Mouse (Mus musculus) right cerebral cortex, adult 2 months (tissue): ENCODE measurements around the gene Dpf2.

Source experiments
- DNase-seq, 2 experiments: peaks; one replicate each; pipeline ENCODE4 v3.0.0; 2021 to 2022; ENCODE audit warnings: low spot score in 2 of 2

Dpf2 gene

DNA sequence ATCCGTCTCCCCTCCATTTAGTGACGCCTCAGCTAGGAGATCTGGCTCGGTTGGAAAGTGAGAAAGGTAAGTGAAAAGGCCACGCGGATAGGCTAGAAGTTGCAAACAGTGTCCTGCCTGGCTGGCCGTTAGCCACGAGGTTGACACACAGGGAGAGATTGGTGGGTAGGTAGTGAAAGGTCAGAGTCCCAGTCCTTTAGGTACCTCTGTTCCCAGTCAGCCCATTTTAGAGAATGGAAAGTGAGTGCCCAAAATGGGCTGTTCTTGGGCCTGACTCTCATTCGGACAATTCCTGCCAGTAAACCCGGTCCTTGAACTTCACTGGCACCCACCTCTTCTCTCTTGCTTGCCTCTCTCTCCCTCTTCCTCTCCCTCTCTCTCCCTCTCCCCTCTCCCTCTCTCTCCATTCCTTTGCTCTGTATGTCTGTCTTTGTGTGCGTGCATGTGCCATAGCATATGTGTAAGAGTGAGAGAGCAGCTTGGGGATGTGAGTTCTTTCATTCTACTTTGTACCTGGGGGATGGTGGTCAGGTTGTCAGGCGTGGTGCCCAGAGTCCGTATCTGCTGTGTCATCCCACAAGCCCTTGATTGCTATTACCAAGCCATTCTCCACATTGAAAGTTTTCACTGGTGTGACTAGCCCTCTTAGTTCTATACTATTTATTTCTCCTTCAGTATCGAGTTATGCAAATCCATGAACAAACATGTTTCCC lies at the start of gene Dpf2:
Gene Dpf2 (minus strand): TSS at position 4 of the 713 bp plus-strand sequence.
- DNase-seq: no peak

DNA sequence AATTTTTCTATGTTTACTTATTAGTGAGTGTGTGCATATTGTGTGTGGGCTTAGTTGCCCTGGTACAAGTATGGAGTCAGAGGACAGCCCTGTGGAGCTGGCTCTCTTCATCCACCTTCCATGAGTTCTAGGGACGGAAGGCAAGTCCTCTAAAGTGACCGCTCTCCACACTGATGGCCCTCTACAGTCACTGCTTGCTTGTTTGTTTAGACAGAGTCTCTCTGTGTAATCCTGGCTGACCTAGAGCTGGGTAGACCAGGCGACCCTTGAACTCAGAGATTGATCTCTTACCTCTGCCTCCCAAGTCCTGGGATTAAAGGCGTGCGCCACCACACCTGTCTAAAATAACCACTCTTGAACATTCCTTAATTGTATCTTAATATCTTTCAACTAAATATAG lies 44.6 kb upstream of the Dpf2 start:
- no peak for DNase-seq

DNA sequence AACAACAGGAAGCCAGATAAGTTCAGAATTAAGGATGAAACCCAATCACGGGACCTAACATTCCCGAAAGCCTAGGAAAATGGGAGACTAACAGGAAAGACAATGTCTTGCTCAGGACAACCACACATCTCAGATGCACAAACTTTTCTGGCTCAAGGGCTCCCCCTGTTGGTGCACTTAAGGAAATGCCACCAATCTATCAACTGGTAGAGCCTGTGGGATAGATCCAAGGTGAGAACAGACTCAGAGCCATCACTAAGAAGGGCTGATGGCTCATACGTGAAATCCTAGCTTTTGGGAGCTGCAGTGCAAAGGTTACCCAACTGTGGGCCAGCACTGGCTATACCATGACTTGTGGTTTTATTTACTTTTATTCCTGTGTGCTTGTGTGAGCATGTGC lies 43.9 kb upstream of the Dpf2 start:
- DNase-seq: peak; percentile 76 to 82

DNA sequence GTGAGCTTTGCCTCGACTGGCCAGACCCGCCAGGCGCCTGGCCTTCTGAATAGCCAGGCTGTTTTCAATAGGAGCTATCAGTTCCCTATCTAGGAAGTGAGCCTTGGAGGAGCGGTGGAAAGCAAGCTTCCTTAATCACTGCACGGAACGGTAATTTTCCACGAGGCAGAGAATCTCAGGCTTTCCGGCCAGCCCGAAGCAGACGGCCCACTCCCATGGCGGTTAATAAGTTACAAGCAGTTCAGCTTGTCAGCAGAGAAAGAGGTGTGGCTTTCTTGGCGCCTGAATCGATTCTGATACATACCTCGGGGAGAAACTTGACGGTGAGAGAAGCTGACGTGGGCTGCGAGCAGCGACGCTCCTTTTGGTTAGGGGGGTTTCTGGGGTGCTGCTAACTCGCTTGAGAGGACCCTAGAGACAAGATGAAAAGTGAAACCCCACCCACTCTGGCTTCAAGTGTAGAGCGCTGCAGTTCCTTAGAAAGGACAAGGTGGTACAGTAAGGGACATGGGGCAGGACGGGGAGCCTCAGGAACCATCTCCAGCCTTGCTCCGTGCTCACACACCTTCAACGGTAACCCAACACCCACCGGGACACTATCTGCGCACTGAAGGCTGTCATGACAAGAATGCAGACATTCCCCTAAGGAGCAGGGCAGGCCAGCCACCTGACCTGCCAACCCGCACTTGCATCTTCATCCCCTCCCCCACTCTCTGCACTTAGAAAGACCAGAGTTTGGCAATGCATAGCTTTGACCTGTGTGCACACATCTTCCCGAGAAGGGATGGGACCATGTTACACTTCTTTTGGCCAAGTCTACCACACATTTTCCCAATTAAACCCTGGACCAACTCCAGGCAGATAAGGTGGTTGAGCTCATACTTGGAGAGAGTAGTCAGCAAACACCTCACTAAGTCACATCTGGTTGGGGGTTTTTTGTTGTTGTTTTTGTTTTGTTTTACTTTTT lies 43.2 kb upstream of the Dpf2 start:
- no peak for DNase-seq

DNA sequence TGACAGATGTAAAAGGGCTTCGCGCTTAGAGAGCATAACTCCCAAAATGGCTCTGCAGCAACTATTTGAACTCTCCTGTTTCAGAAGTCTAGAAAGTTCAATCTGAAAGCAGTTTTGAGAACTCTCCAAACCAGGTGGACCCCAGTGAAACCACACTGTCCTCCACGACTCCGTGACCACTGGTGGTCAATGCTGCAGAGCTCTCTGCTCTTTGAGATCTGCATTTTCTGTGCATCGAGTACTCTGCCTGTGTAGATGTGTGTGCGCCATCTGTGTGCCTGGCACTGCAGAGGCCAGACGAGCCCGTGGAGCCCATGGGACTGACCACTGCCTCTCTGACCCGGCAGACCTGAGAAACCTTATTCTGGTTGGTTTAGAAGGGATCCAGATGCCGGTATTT lies 42.1 kb upstream of the Dpf2 start:
- DNase-seq: no peak

DNA sequence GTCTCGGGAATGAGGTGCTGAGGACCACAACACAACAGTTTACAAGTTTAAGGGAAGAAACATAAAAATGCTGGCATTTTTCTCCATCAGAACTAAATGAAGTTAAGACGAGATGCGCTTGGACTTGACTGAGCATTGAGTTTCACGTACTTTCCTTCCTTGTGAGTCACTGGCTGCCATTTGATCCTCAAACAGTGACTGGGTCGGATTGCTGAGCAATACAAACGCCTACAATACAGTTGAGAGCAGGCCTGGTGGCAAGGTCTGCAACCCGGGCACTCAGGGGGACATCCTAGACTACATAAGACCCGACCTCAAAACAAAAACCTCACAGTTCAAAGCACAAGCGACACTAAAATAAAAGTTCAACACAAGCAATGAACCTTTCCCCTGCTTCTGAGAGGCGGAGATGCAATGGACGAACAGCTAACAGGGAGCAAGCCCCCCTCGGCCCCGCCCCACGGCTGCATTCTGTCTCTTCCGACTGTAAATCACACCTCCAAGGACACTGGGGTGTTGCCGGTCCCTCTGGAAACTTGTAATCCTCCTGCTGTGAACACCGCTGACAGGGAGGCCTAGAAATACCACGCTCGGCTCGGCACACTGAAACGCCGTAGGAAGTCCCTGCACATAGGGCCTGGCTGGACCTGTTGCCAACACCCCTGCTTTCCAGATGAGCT lies 41.4 kb upstream of the Dpf2 start:
- no peak for DNase-seq

DNA sequence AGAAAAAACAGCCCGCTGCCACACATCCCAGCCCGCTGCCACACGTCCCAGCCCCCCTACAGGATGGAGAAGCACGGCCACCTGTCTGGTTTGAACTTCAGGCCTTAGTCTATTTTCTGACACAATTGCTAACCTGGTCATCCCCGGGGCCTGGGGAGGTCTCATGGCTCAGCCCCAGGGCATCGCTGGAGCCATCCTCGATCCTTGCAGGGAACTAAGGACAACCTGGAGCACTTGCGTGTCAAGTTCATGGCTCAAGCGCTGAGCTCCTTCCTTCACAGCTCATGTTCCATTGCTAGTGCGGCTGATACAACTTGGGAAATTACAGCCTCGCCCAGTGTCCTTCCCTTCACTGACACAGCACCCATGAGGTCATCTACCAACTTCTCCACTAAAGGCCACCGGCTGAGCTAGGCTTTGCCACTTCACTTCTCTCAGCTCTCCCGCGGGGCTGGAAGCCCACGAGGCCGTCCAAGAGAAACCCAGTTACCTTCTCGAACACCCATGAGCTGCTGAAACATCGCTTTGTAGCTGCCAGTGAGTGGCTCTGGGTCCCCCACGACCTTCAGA lies 40.5 kb upstream of the Dpf2 start:
- no peak for DNase-seq

DNA sequence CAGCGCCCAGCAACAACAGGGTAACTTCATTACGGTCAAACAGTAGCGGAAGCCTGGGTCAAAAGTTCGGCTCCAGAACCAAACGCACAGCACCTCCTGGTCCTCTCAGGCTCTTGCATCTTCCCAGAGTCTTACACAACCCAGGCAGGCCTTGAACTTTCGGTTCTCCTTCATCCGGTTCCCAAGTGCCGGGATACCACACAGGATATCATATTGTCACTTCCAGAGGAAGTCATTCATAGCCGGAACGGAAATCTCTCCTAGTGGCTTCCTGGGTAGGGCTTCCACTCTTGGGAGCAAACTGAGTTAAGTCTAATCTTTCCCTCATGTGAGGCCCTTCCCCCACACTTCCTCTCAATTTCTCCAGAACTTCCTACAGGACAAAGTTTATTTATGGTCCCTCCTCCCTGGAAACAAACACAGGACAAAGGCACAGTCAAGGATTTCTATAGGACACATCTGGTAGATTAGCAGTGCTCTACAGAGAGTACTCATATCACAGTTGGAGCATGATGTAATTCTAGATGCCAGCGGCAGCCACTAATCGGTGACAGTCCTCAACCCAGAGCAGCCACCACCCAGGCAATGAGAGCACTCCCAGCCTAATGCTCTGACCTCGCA lies 39.4 kb upstream of the Dpf2 start:
- DNase-seq: no peak

DNA sequence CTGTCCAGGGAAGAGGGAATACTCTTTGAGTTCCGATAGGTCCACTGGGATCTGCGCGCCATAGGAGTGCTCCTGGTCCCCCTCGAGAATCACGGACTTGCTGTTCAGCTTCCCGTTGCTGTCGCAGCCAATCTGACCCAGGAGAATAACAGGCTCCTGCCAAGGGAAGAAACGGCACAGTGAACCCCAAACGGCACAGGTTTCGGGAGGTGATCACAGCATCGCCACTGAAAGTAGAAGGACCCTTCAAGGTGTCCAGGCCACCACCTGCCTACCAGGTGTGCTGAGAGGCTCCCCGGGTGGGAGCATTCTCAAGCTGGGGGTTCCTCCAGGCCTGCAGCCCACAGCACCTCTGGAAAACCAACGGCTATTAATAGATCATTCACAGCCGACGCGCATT lies 38.8 kb upstream of the Dpf2 start:
- DNase-seq: no peak

DNA sequence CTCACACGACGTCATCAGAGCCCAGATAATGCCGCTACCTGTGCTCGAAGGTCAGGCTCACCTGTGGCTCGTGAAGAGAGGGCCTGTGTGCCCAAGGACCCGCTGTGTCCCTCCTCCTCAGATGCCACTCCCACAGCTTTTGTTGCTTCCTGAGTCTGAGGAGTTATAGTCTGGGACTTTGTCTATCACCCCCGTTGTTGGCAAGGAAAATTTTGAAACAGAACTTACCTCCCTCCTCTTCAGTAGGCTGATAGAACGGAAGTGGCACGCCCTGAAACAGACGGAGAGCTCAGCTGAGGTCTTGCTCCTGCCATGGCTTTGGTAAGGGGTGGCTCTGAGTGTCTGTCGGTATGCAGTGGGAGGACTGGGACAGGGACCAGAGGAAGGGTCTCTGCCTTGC lies 37.4 kb upstream of the Dpf2 start:
- DNase-seq: no peak

DNA sequence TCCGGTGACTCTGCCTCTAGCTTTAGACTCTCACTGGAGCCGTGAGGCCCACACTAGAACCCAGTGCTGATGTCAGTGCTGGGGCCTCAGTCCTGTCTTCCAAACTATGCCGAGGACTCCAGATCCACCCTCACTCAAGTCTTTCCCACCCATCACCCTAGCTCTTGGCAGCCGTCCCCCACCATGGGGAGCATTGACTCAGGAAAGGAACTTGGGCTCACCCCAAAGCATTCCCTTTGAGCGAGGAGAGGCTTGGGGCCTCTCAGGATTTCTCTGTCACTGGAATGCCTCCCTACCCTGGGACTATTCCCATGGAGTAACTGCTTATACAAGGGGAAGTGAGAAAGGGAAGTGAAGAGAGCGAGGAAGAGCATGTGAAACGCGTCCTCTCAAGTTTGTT lies 33.1 kb upstream of the Dpf2 start:
- DNase-seq: no peak

DNA sequence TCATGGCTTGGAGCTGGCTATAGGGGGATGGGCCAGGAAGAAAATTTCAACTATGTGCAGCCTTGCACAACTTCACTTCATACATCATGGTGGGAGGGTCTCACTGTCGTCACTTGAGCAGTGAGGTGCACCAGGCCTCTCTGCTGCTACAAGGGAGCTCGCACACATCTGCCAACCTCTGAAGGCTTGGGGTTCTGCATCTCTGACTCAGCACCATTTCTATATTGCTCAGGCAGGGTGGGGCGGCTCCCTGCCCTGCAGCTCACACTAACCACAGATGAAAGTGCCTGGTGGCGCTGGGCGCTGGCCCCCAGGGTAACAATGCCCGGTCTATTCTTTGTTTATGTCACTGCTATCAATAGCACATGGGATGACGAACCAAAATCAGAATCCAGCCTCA lies 32.2 kb upstream of the Dpf2 start:
- no peak for DNase-seq

DNA sequence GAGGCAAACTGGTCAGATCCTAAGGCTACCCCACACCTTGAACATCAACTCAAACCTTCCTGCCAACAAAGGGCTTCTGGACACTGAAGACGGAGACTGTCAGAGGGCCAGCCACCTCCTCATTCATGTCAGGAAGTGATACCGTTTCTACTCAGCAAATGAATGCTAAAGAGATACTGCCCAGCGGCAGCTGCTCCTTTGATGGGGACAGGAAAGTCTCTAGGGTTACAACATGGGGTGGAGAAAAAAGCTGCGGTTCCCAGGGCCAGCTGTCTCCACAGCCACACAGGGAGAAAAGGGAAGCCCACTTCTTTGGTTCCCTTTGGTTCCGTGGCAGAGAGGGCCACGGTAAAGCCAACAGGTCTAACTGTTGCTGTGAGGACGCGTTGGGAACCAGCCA lies 31.3 kb upstream of the Dpf2 start:
- DNase-seq: no peak

DNA sequence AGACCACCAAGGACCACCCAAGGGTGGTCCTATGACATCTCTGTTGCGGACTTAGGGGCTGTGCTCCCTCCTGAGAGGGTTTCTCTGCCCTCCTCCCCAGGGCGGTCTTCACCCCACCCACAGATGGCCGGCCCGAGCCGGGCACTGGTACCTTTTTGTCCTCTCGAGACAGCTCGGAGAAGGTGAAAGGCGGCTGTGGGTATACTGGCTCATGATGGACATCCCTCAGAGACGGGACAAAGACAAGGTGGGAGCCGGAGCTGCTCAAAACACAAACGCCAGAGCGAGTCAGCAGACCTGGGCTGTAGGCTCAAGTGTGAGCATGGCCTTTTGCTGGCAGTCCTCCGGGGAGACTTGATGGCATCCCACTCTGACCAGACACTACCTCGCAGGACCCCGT lies 30.6 kb upstream of the Dpf2 start:
- DNase-seq: no peak

DNA sequence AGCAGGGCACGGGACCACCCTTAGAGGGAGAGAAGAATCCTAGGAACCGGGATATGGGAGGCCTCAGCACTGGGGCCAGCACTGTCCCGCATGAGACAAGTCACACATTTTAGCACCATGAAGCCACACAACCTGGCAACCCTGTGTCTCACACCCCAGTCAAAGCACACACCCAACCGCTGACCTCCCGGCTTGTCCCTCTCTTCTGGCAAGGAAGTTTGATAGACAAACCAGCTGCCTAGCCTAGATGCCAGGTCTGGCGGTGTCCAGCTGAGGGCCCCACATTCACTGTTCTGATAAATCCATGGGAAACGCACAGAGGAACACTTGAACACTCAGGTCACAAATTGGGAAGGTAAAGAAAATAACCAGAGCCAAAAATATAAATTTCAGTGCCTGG lies 29.8 kb upstream of the Dpf2 start:
- DNase-seq: no peak

DNA sequence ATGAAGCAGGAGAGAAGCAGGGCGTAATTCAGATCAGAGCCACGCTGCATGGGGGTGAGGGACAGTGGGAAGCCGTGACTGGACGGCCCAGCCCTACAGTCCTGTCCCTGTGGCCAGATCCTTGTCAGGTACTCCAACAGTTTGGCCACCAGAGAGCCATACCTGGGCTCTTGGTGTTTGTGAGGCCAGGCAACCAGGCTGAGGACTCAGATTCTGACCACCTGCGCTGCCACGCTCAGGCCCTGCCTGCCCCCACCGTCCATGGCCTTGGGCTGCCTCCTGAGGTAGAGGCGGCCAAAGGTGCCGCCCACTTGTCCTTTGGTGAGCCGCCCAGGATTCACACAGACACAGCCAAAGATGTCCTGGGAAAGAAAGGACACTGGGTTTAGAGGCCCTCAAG lies 27.8 kb upstream of the Dpf2 start:
- no peak for DNase-seq

DNA sequence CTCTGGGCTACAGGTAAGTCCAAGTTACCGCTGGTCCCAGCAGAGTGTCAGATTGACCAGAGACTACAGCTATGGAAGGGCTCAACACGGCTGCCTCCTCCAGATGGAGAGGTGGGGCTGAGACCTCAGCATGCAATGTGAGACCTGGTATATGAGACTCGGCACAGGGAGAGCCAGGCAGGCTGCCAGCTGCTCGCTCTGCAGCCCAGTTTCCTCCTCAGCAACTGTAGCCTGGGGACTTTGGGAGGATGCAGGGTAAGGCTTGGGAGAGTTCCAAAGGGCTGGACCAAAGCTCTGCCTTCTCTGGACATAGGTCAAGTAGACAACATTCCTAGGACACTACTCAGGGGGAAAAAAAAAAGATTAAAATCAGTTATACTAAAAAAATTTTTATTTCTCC lies 27.4 kb upstream of the Dpf2 start:
- no peak for DNase-seq

DNA sequence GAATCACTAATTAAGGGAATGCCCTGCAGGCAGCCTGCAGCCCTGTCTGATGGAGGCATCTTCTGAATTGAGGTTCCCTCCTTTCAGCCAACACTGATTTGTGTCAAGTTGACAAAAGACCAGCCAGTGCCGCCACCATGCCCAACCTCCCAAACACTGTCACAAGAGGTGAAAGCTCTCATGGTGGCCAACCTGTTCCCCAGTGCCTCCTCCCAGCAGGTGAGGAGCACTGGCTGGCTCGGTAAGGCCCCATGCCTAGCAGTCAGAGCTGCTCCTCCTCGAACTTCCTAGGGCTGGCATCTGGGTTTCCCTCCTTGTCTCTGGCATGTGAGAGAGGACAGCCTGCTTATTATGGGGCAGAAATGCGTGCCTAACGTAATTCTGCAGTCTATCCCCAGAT lies 26.9 kb upstream of the Dpf2 start:
- no peak for DNase-seq

DNA sequence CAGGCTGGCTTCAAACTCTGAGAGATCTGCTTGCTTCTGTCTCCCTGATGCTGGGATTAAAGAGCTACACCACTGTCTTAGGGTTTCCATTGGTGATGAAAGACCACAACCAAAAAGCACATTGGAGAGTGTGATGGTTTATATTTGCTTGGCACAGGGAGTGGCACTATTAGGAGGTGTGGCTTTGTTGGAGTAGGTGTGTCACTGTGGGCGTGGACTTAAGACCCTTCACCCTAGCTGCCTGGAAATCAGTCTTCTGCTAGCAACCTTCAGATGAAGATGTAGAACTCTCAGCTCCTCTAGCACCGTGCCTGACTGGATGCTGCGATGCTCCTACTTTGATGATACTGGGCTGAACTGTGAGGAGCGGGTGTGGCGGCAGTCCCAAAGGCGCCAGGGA lies 25.7 kb upstream of the Dpf2 start:
- no peak for DNase-seq

DNA sequence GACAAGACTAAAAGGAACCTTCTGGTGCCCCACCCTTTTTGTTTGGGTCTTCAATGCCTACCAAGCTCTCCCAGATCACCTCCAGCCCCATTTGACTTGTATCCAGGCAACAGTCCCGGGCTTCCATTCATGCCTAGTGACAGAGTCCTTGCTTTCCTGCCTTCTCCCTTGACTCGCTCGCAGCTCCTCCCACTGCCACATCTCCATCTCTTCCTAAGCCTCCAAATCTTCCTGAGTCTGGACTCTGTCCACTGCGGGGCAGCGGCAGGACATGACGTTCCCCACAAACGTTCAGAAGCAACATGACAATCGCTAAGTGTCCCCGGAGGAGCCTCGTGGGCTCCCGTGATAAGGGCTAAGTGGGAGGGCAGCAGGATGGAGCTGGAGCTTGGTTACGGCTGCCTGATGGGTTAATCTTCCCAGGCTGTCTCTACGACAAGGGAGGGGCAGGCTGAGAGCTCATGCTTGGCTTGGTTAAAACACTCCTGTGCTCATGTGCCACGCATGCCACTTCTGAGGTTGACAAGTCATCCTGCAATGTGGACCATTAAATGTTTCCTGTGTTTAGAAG lies 25.1 kb upstream of the Dpf2 start:
- no peak for DNase-seq

DNA sequence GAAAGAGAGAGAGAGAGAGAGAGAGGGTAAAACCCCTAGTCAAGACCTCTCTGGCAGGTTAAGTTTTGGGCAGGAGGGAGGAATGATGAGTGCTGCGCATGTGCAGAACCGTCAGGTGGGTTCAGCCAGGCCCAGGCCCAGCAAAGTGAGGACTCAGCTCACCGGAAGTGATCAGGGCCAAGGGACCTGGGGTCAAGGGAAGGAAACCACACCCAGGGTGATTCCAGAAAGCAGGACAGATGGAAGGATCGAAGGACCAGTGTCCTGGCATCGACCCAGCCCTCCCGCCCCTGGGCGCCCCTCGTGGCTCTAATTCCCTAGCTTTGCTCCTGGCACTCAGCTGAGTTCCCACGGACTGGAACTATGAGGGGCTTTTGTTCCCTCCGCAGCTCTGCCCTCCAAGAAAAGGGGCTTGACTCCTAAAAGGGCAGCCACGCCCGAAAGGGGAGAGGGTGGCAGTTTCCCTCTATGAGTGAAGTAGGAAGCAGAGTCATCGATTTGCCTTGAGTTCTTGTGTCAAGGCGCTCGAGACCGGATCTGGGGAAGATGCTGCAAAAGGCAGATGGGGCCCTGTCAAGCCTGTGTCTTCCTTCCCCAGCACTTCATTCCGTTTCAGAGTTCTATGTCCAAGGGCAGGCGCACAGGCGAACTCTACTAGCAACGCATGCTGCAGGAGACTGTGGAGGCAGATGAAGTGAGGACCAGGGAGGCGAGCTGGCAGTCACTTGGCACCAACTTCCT lies 24.5 kb upstream of the Dpf2 start:
- no peak for DNase-seq
